Mouse (Mus musculus) ES-Bruce4 (cell line): ENCODE data around the gene Mettl6. TPM values are rescaled to one million over a fixed set of nuclear protein-coding genes. Genes with fewer than 3 reads are reported as not detected.

Experiments used
- H3K27ac ChIP-seq: 2 replicates; pipeline ENCODE4 v1.5.1; 2012; ENCODE audit warnings: low read length, inconsistent platforms; ENCODE audit not compliant: insufficient read depth
- H3K27me3 ChIP-seq: 2 replicates; pipeline ENCODE4 v1.6.1; 2012; ENCODE audit warnings: mild to moderate bottlenecking, low read length, inconsistent platforms; ENCODE audit not compliant: control insufficient read depth, poor library complexity, insufficient read depth, severe bottlenecking
- H3K36me3 ChIP-seq: 2 replicates; pipeline ENCODE4 v1.6.1; 2012; ENCODE audit warnings: inconsistent platforms, mild to moderate bottlenecking, low read length, moderate library complexity; ENCODE audit not compliant: control insufficient read depth, poor library complexity, insufficient read depth, severe bottlenecking
- H3K4me1 ChIP-seq: one replicate; pipeline ENCODE4 v1.8.1; 2011; ENCODE audit warnings: low read length; ENCODE audit not compliant: control insufficient read depth, insufficient read depth
- H3K4me3 ChIP-seq: 2 replicates; pipeline ENCODE4 v1.5.1; 2011; ENCODE audit warnings: low read depth, mild to moderate bottlenecking, low read length
- H3K9ac ChIP-seq: 2 replicates; pipeline ENCODE4 v1.6.1; 2012; ENCODE audit warnings: low read depth, mild to moderate bottlenecking, inconsistent platforms; ENCODE audit not compliant: poor library complexity, severe bottlenecking
- H3K9me3 ChIP-seq: replicated peaks from 2 replicates; pipeline ENCODE4 v1.6.1; 2012; ENCODE audit warnings: mild to moderate bottlenecking, low read length, inconsistent platforms; ENCODE audit not compliant: control insufficient read depth, poor library complexity, insufficient read depth, severe bottlenecking
- CTCF ChIP-seq: IDR thresholded peaks from one replicate; pipeline ENCODE4 v1.8.1; 2011; ENCODE audit warnings: low read depth, low read length
- EP300 ChIP-seq: IDR thresholded peaks from 2 replicates; pipeline ENCODE4 v1.6.1; 2011; ENCODE audit warnings: low read depth, low read length; ENCODE audit not compliant: insufficient read depth
- POLR2A ChIP-seq: IDR thresholded peaks from one replicate; pipeline ENCODE4 v1.8.1; 2011; ENCODE audit warnings: low read length; ENCODE audit not compliant: insufficient read depth
- polyA plus RNA-seq: library from polyadenylated mRNA; stranded (reverse); fragments of >200 nt; gene quantifications from 2 replicates; pipeline ENCODE4 v1.2.4, GENCODE M21; 2011; ENCODE audit warnings: low read depth; ENCODE audit not compliant: missing spikeins, insufficient read depth, insufficient read length

The Mettl6 gene
- 82.0 and 93.4 TPM in 2 replicates for polyA plus RNA-seq

DNA sequence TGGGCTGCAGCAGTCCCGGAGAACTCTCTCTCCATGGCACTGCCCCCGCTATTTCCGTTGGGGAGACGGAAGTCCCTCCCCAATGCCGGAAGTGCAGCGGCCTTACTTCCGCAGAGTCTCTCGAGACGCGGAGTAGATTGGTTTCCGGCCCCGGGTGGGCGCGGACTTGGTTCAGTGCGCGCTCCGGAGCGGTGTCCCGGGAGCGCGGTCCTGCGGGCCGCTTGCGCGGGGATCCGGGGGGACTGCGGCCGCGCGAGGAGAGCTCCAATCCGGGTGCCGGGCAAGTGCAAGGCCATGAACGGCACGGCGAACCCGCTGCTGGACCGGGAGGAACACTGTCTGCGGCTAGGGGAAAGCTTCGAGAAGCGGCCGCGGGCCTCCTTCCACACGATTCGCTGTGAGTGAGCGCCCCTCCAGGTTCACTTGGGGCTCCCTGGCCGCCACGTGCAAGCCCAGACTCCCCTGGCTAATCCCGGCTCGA is at the start of gene Mettl6:
TSS of gene Mettl6 (minus strand) at position 66 of the 481 bp plus-strand sequence.
- H3K27me3 ChIP-seq = no peaks in the 10 kb centered on the region
- H3K4me1 ChIP-seq = peaks cover 2% of the 10 kb centered on the region
- peaks cover 17% of the 10 kb centered on the region for H3K36me3 ChIP-seq
- peak within 1 kb of the TSS; percentile 99 for H3K4me3 ChIP-seq
- TF ChIP-seq POLR2A (peak; percentile 50), EP300 (no peak), CTCF (no peak)
- H3K9me3 ChIP-seq = no peaks in the 10 kb centered on the region
- H3K9ac ChIP-seq = peak within 1 kb of the TSS; percentile 82
- peak within 1 kb of the TSS; percentile 40; the same call in 1 of the 2 replicates for H3K27ac ChIP-seq

DNA sequence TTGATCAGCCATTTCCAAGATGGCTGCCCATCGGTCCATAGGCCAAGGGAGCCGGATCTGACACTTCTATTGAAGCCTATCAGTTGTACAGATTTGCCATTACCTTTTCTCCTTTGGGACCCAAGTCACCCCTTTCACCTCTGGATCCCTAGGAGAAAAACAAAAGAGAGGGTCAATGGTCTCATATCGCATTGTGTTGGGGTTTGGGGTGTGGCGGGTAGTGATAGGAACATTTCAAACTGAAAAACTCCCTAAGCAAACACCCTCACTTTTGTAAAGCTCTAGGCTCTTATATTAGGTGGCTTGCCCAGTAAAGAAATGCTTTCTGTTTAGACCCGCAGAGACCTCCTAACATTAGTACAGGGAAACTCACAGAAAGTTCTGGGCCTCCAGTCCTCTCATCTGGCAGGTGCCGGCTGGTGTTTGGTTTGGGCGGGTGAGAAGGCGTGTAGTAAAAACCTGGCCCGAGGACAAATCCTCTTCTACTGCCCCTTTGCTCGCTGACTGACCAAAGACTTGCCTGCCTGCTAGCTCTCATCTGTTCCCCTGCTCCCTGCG is 49.1 kb upstream of the Mettl6 start:
- Histone ChIP-seq H3K9me3 (no peaks in the 10 kb centered on the region), H3K36me3 (no peaks in the 10 kb centered on the region), H3K4me1 (no peaks in the 10 kb centered on the region), H3K27me3 (no peaks in the 10 kb centered on the region), H3K4me3 (no peak overlapping the region), H3K27ac (no peak overlapping the region), H3K9ac (no peak overlapping the region)
- TF ChIP-seq POLR2A = no peak
- TF ChIP-seq CTCF = no peak
- TF ChIP-seq EP300 = no peak

DNA sequence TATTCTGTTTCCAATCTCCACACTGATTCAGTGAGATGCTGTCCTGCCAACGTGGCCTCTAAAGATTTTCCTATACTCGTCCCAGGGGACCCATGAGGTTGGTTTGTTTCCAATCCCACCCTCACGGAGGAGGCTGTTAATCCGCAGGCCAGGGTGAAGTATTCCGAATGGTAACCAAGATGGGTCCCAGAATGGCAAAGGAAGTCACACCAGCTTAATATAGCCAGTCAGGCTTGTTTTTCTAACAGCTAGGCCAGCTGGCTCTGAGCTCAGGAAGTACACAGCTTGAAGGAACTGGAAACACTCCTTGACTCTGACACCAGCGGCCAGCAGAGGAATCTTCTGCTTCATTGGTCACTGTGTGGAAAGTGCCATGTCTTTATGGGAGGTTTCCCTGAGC is 42.5 kb upstream of the Mettl6 start:
- Histone ChIP-seq H3K27me3 (no peaks in the 10 kb centered on the region; the same call in 1 of the 2 replicates), H3K36me3 (no peaks in the 10 kb centered on the region), H3K4me3 (no peak overlapping the region), H3K9ac (no peak overlapping the region), H3K4me1 (no peaks in the 10 kb centered on the region), H3K27ac (no peak overlapping the region), H3K9me3 (no peaks in the 10 kb centered on the region)
- TF ChIP-seq POLR2A (no peak), CTCF (no peak), EP300 (no peak)

DNA sequence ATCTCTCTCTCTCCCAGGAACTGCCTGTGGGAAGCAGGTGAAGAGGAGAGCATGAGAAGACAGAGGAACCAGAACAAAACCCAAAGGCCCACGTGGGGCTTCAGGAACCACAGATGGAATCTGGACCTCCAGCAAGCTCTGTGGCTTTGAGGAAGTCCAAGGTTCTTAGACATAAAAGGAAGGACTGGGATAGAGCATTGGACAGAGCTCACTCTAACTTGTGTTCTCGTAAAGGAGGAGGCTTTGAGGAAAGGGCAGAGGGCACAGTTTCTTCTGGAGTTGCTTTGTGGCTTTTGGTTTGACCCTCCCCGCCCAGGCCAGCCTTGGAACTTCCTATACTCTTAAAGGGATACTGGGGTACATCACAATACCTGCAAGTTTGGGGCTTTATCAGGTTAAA is 37.8 kb upstream of the Mettl6 start:
- TF ChIP-seq CTCF = no peak
- Histone ChIP-seq H3K9me3 (no peaks in the 10 kb centered on the region), H3K9ac (no peak overlapping the region), H3K27me3 (no peaks in the 10 kb centered on the region), H3K4me3 (no peak overlapping the region), H3K27ac (no peak overlapping the region), H3K4me1 (no peaks in the 10 kb centered on the region), H3K36me3 (no peaks in the 10 kb centered on the region)

DNA sequence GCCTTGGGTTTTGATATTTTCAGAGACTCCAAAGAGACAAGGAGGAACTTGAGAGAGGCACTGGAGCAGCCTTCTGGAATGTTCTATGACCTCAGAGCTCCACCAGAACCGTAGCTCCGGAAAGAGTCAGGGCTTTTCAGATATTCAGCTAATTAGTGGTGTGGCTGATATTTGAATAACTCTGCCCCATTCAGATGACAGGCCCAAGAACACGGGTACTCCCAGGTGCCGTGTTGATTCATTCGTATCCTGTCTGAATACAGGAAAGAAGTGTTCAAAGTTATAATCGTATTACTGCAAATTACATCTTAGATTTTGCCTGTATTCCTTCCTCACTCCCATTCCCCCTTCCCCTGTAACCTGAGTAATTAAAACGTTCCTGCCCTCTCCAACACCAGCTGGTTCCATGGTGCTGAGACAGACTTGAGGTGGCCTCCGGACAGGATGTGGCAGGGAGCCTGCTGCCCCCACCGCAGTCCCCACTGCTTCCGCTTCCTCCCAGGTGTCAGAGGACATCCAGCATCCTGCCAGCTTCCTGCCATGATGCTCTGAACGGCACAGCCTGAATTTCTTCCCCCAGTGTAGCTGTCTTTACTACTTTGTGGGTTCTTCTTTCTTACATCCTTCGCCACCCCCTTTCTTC is 36.8 kb upstream of the Mettl6 start:
- H3K27ac ChIP-seq = no peak overlapping the region
- H3K9ac ChIP-seq = no peak overlapping the region
- H3K27me3 ChIP-seq = no peaks in the 10 kb centered on the region
- H3K4me3 ChIP-seq = no peak overlapping the region
- TF ChIP-seq POLR2A (no peak), EP300 (no peak), CTCF (no peak)
- H3K36me3 ChIP-seq = no peaks in the 10 kb centered on the region
- H3K9me3 ChIP-seq = no peaks in the 10 kb centered on the region
- H3K4me1 ChIP-seq = no peaks in the 10 kb centered on the region

DNA sequence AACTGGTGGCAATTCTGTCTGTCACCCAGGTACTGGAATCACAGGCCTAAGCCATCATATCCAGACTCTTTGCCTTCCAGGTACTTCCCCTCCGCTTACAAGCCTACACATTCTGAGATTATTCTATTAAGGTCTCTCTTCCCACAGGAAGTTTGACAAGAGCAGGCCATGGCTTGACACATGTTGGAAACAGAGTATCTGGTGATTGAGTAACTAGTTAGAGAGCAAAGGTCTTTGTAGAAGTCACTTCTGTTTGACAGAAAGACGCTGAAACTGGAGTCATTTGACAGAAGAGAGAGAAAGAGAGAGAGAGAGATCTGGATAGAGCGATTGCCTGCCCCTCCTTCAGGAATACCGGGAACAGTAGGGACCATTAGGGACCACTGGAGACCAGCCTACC is 36.0 kb upstream of the Mettl6 start:
- no peak overlapping the region for H3K9ac ChIP-seq
- H3K27ac ChIP-seq = no peak overlapping the region
- H3K4me1 ChIP-seq = no peaks in the 10 kb centered on the region
- H3K4me3 ChIP-seq = no peak overlapping the region
- TF ChIP-seq CTCF = no peak
- TF ChIP-seq EP300 = no peak
- no peak for TF ChIP-seq POLR2A
- no peaks in the 10 kb centered on the region for H3K36me3 ChIP-seq
- H3K27me3 ChIP-seq = no peaks in the 10 kb centered on the region
- H3K9me3 ChIP-seq = no peaks in the 10 kb centered on the region
